Mouse (Mus musculus): Measurements from ENCODE around the gene Ddx42. TPM values are rescaled to one million over a fixed set of nuclear protein-coding genes. Genes with fewer than 3 reads are reported as not detected.

Ddx42 gene
- 103 and 104 TPM in 2 replicates for polyA plus RNA-seq (2016; fragmentation: Nextera tagmentation; extraction: Ambion mirVana)

GRCm38 (mm10) chr11:106216730-106217490 is at the start of gene Ddx42:
Gene Ddx42 (plus strand): TSS chr11:106216926.
- H3K4me2 ChIP-seq (replicated peaks): peak within 1 kb of the TSS; percentile 75
- under 1% methylated on average over 70 of the region's 70 CpGs for WGBS

GRCm38 (mm10) chr11:106167435-106167834 is 49.3 kb upstream of the Ddx42 start:
- Histone ChIP-seq H3K4me3 (no peak overlapping the region), H3K4me1 (no peaks in the 10 kb centered on the region), H3K4me2 (replicated peaks) (no peak overlapping the region), H3K9ac (no peak overlapping the region), H3K27me3 (no peaks in the 10 kb centered on the region), H3K27ac (no peak overlapping the region), H3K9me3 (no peaks in the 10 kb centered on the region), H3K36me3 (peaks cover 64% of the 10 kb centered on the region)
- 77% methylated on average over 5 of the region's 5 CpGs for WGBS
- ATAC-seq (ENCODE audit: insufficient number of reproducible peaks, insufficient read depth, low FRiP score, low TSS enrichment): no peak

More at GRCm38 (mm10) chr11:106216730-106217490, at the start of gene Ddx42:
- H3K9ac ChIP-seq: peak within 1 kb of the TSS; percentile 89
- H3K27me3 ChIP-seq: no peaks in the 10 kb centered on the region
- H3K4me1 ChIP-seq: peaks cover 22% of the 10 kb centered on the region
- H3K36me3 ChIP-seq: peaks cover 16% of the 10 kb centered on the region; the same call in 1 of the 2 replicates
- peak; percentile 91 for ATAC-seq (ENCODE audit: insufficient number of reproducible peaks, insufficient read depth, low FRiP score, low TSS enrichment)
- H3K9me3 ChIP-seq: no peaks in the 10 kb centered on the region
- peak within 1 kb of the TSS; percentile 85 for H3K4me3 ChIP-seq
- peak within 1 kb of the TSS; percentile 95 for H3K27ac ChIP-seq

- Histone ChIP-seq H3K9ac (no peak overlapping the region), H3K4me3 (no peak overlapping the region), H3K36me3 (peaks cover 33% of the 10 kb centered on the region), H3K9me3 (no peaks in the 10 kb centered on the region), H3K27ac (no peak overlapping the region), H3K4me2 (replicated peaks) (no peak overlapping the region), H3K27me3 (no peaks in the 10 kb centered on the region), H3K4me1 (no peaks in the 10 kb centered on the region)
- WGBS: 79% methylated on average over 7 of the region's 7 CpGs
- no peak for ATAC-seq (ENCODE audit: insufficient number of reproducible peaks, insufficient read depth, low FRiP score, low TSS enrichment)
These were observed 45.9 kb upstream of the Ddx42 start for GRCm38 (mm10) chr11:106170807-106171206.

GRCm38 (mm10) chr11:106173228-106173627 is 43.5 kb upstream of the Ddx42 start:
- H3K4me3 ChIP-seq: no peak overlapping the region
- H3K27ac ChIP-seq: no peak overlapping the region
- 87% methylated on average over 2 of the region's 2 CpGs for WGBS
- no peaks in the 10 kb centered on the region for H3K4me1 ChIP-seq
- ATAC-seq (ENCODE audit: insufficient number of reproducible peaks, insufficient read depth, low FRiP score, low TSS enrichment): no peak
- H3K27me3 ChIP-seq: no peaks in the 10 kb centered on the region
- H3K36me3 ChIP-seq: peaks cover 13% of the 10 kb centered on the region
- no peak overlapping the region for H3K4me2 ChIP-seq (replicated peaks)
- no peak overlapping the region for H3K9ac ChIP-seq
- H3K9me3 ChIP-seq: no peaks in the 10 kb centered on the region

GRCm38 (mm10) chr11:106174372-106174771 is 42.4 kb upstream of the Ddx42 start:
- no peaks in the 10 kb centered on the region for H3K27me3 ChIP-seq
- no peak overlapping the region for H3K4me2 ChIP-seq (replicated peaks)
- ATAC-seq (ENCODE audit: insufficient number of reproducible peaks, insufficient read depth, low FRiP score, low TSS enrichment): no peak
- no peak overlapping the region for H3K27ac ChIP-seq
- peaks cover 11% of the 10 kb centered on the region for H3K36me3 ChIP-seq
- 67% methylated on average over 5 of the region's 5 CpGs for WGBS
- H3K9ac ChIP-seq: no peak overlapping the region
- H3K9me3 ChIP-seq: no peaks in the 10 kb centered on the region
- no peaks in the 10 kb centered on the region for H3K4me1 ChIP-seq
- H3K4me3 ChIP-seq: no peak overlapping the region

- H3K27me3 ChIP-seq: no peaks in the 10 kb centered on the region
- no peaks in the 10 kb centered on the region; the same call in 1 of the 2 replicates for H3K4me1 ChIP-seq
- no peak for ATAC-seq (ENCODE audit: insufficient number of reproducible peaks, insufficient read depth, low FRiP score, low TSS enrichment)
- no peak overlapping the region for H3K27ac ChIP-seq
- H3K4me3 ChIP-seq: no peak overlapping the region
- WGBS: 57% methylated on average over 3 of the region's 3 CpGs
- H3K36me3 ChIP-seq: peaks cover 8% of the 10 kb centered on the region
- H3K4me2 ChIP-seq (replicated peaks): no peak overlapping the region
- no peak overlapping the region for H3K9ac ChIP-seq
- H3K9me3 ChIP-seq: no peaks in the 10 kb centered on the region
These were observed 41.6 kb upstream of the Ddx42 start for GRCm38 (mm10) chr11:106175081-106175480.

- H3K27me3 ChIP-seq: no peaks in the 10 kb centered on the region
- H3K27ac ChIP-seq: no peak overlapping the region
- no peak for ATAC-seq (ENCODE audit: insufficient number of reproducible peaks, insufficient read depth, low FRiP score, low TSS enrichment)
- H3K9me3 ChIP-seq: no peaks in the 10 kb centered on the region
- H3K4me3 ChIP-seq: no peak overlapping the region
- H3K36me3 ChIP-seq: 0 out of 2 replicates have a peak, but pooled peaks cover 4% of the 10 kb centered on the region
- 91% methylated on average over 5 of the region's 5 CpGs for WGBS
- no peak overlapping the region for H3K4me2 ChIP-seq (replicated peaks)
- no peaks in the 10 kb centered on the region; the same call in 1 of the 2 replicates for H3K4me1 ChIP-seq
- no peak overlapping the region for H3K9ac ChIP-seq
These were observed 40.4 kb upstream of the Ddx42 start for GRCm38 (mm10) chr11:106176372-106176771.

GRCm38 (mm10) chr11:106178036-106178782 is 38.5 kb upstream of the Ddx42 start:
- Histone ChIP-seq H3K9me3 (no peaks in the 10 kb centered on the region), H3K27me3 (no peaks in the 10 kb centered on the region), H3K4me2 (replicated peaks) (no peak overlapping the region), H3K9ac (no peak overlapping the region), H3K27ac (no peak overlapping the region), H3K36me3 (0 out of 2 replicates have a peak, but pooled peaks cover 4% of the 10 kb centered on the region), H3K4me1 (no peaks in the 10 kb centered on the region; the same call in 1 of the 2 replicates), H3K4me3 (no peak overlapping the region)
- WGBS: 58% methylated on average over 5 of the region's 5 CpGs
- no peak for ATAC-seq (ENCODE audit: insufficient number of reproducible peaks, insufficient read depth, low FRiP score, low TSS enrichment)

- Histone ChIP-seq H3K4me2 (replicated peaks) (no peak overlapping the region), H3K36me3 (0 out of 2 replicates have a peak, but pooled peaks cover 9% of the 10 kb centered on the region)
- WGBS: 43% methylated on average over 7 of the region's 7 CpGs
These were observed 36.8 kb upstream of the Ddx42 start for GRCm38 (mm10) chr11:106179711-106180448.

GRCm38 (mm10) chr11:106180449-106180801 is 36.3 kb upstream of the Ddx42 start:
- no peak overlapping the region for H3K4me2 ChIP-seq (replicated peaks)
- H3K36me3 ChIP-seq: 0 out of 2 replicates have a peak, but pooled peaks cover 12% of the 10 kb centered on the region
- WGBS: 82% methylated on average over 2 of the region's 2 CpGs

More at GRCm38 (mm10) chr11:106179711-106180448, 36.8 kb upstream of the Ddx42 start:
- H3K27ac ChIP-seq: 0 out of 2 replicates have a peak overlapping the region, but pooled peaks have one; percentile 18
- H3K4me1 ChIP-seq: no peaks in the 10 kb centered on the region; the same call in 1 of the 2 replicates
- no peak for ATAC-seq (ENCODE audit: insufficient number of reproducible peaks, insufficient read depth, low FRiP score, low TSS enrichment)
- no peak overlapping the region for H3K4me3 ChIP-seq
- H3K9ac ChIP-seq: no peak overlapping the region
- no peaks in the 10 kb centered on the region for H3K9me3 ChIP-seq
- H3K27me3 ChIP-seq: no peaks in the 10 kb centered on the region

GRCm38 (mm10) chr11:106187326-106187725 is 29.4 kb upstream of the Ddx42 start:
- Histone ChIP-seq H3K27me3 (no peaks in the 10 kb centered on the region), H3K4me3 (no peak overlapping the region), H3K36me3 (peaks cover 9% of the 10 kb centered on the region; the same call in 1 of the 2 replicates), H3K4me2 (replicated peaks) (no peak overlapping the region), H3K9me3 (no peaks in the 10 kb centered on the region), H3K27ac (no peak overlapping the region), H3K4me1 (peaks cover 3% of the 10 kb centered on the region; the same call in 1 of the 2 replicates), H3K9ac (no peak overlapping the region)
- 89% methylated on average over 4 of the region's 4 CpGs for WGBS
- ATAC-seq (ENCODE audit: insufficient number of reproducible peaks, insufficient read depth, low FRiP score, low TSS enrichment): no peak

More at GRCm38 (mm10) chr11:106180449-106180801, 36.3 kb upstream of the Ddx42 start:
- H3K27ac ChIP-seq: no peak overlapping the region
- H3K27me3 ChIP-seq: no peaks in the 10 kb centered on the region
- no peak overlapping the region for H3K4me3 ChIP-seq
- no peak for ATAC-seq (ENCODE audit: insufficient number of reproducible peaks, insufficient read depth, low FRiP score, low TSS enrichment)
- H3K4me1 ChIP-seq: no peaks in the 10 kb centered on the region; the same call in 1 of the 2 replicates
- H3K9me3 ChIP-seq: no peaks in the 10 kb centered on the region
- no peak overlapping the region for H3K9ac ChIP-seq
